Mouse (Mus musculus) stomach, postnatal 0 days (tissue): ENCODE results near the gene Dclk2.

Source experiments
- CTCF ChIP-seq: IDR thresholded peaks from 2 replicates; pipeline ENCODE4 v1.5.1; 2016; ENCODE audit warnings: antibody characterized with exemption, low read depth, mild to moderate bottlenecking, moderate library complexity
- EP300 ChIP-seq: optimal IDR thresholded peaks from 2 replicates; pipeline ENCODE3; 2016; ENCODE audit warnings: antibody characterized with exemption

- TF ChIP-seq CTCF (no peak), EP300 (no peak)
These were observed 136.6 kb downstream of the Dclk2 start for GRCm38 (mm10) chr3:86784051-86784450.
